Mouse (Mus musculus) liver, postnatal 0 days (tissue): ENCODE measurements at regions not wholly inside any gene's neighbourhood (a gene's known extent, or its start where the extent isn't known, plus 50 kb on each side); places are given as distances from the start of the nearest gene placed in this dataset.

Experiments used
- CTCF ChIP-seq: sonication (generic); IDR thresholded peaks from 2 replicates; pipeline ENCODE4 v1.5.1; 2016; ENCODE audit warnings: antibody characterized with exemption, low read depth
- EP300 ChIP-seq: IDR thresholded peaks from 2 replicates; pipeline ENCODE4 v1.6.1; 2016; ENCODE audit warnings: antibody characterized with exemption, low read depth, mild to moderate bottlenecking

- peak; percentile 69 for TF ChIP-seq CTCF
- TF ChIP-seq EP300: no peak
Measured at GRCm38 (mm10) chr17:68166397-68166796, 107.2 kb upstream of the L3mbtl4 start.
